Mouse (Mus musculus): Measurements from ENCODE around the gene Gm20837.
"Not testable (repeated sequence)": the region's sequence is repeated elsewhere in the genome, so short reads cannot be mapped to it uniquely, and the experiment has no call there.

The Gm20837 gene

DNA sequence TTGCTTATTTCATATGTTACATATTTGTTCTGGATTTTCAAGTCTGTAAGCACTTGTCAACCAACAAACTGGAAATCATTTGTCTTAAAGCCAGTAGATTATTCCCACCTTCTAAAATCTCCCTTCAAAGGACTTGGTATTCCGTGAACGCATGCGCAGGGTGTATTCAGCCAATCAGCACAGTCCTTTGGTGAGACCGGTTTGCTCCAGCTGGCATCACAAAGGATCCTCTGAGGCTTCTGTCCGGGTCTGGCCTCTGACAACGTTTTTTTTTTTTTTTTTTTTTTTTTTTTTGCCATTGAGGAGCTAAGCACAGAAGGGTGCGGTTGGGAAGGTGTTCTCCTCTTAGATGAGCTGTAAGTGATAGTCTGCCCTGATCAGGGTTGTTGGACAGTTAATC, at the start of gene Gm20837:
Gm20837 (plus strand) TSS at position 301 of the 400 bp plus-strand sequence.
- DNase-seq (ENCODE audit: low read depth, low spot score) = not testable (repeated sequence)

Measured in mesoderm, embryonic 11.5 days (tissue).